ENCODE assay signal across 8 mouse cellular contexts in the genomic region with DNA sequence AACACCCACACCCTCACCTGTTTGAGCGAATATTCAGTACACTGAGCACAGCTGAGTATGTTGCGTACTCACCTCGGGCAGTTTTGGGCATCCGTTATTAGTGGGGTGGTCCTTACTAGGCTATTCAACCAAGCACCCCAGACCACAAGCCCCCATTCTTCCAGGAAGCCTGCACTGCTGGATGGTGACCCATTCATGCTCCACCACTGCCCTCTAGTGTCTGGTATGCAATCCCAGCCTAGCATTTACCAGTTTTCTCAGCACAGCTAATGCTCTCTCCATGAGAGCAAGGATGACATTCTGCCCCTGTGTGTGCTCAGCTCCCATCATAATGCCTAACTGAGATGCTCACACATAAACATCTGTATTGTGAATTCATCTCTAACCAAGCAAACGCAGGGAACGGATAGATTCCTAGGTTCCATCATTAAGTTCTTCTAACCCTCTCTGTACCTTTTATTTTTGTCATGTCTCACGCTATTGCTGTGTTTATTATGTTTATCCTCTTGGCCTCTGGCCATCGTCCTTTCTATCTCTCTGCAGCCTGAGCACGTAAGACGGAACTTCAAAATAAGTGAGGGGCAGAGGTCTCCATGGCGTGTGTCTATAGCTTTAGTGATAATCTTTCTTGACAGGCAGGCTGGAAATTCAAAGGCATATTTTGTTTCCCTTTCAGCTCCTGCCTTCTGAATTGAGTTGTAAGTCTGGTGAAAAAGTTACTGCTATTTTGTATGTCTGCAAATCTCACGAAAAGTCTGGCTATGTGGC. TPM values are rescaled to one million over a fixed set of nuclear protein-coding genes. Genes with fewer than 3 reads are reported as not detected.
DNase-seq lines count a peak whose midpoint lies in the region; ATAC-seq and TF ChIP-seq lines count a peak whose summit lies in the region.

No protein-coding gene starts in this region.

- WGBS in bone marrow, adult 2 months = 51% methylated on average over 12 of the region's 12 CpGs

- no peaks in the 10 kb centered on the region for H3K4me1 ChIP-seq in G1E (ENCODE audit: insufficient read depth, low read depth, low read length)
- H3K4me1 ChIP-seq in bone marrow, adult 2 months (ENCODE audit: control insufficient read depth, insufficient read depth, low read length) = no peaks in the 10 kb centered on the region
- H3K4me1 ChIP-seq in embryonic fibroblast, embryonic 13.5 days (ENCODE audit: control insufficient read depth, insufficient read depth, low read length) = no peaks in the 10 kb centered on the region

- ATAC-seq in G1E (ENCODE audit: extremely low read depth, insufficient number of reproducible peaks, low FRiP score, poor library complexity, severe bottlenecking) = no peak

- TF ChIP-seq POLR2A in bone marrow, adult 2 months (IDR thresholded peaks at IDR 0.05; ENCODE audit: borderline replicate concordance, control insufficient read depth, low read depth, low read length) = no peak
- TF ChIP-seq POLR2A in embryonic fibroblast, embryonic 13.5 days (IDR thresholded peaks at IDR 0.05; ENCODE audit: low read depth, low read length) = no peak

- peaks cover 12% of the 10 kb centered on the region for H3K27me3 ChIP-seq in G1E (ENCODE audit: insufficient read depth, low read length)

- H3K36me3 ChIP-seq in G1E (replicated peaks) = no peaks in the 10 kb centered on the region

- peak; percentile 29 for DNase-seq in G1E (ENCODE audit: low spot score)
- peak; percentile 73 for DNase-seq in heart, postnatal 4 days
- DNase-seq in layer of hippocampus, adult 9-11 months = peak; percentile 40
- peak; percentile 79 for DNase-seq in lung, postnatal 10 days
- peak; percentile 51 for DNase-seq in ovary, postnatal 14 days (ENCODE audit: low spot score)
- peak; percentile 57 for DNase-seq in urinary bladder, postnatal 25 days (ENCODE audit: low spot score)

- H3K4me3 ChIP-seq in G1E (ENCODE audit: low read depth, low read length) = no peak overlapping the region
- no peak overlapping the region for H3K4me3 ChIP-seq in bone marrow, adult 2 months (replicated peaks; ENCODE audit: control insufficient read depth, low read depth, low read length)
- no peak overlapping the region for H3K4me3 ChIP-seq in embryonic fibroblast, embryonic 13.5 days (ENCODE audit: insufficient read depth, low read length)

- no peak overlapping the region for H3K27ac ChIP-seq in bone marrow, adult 2 months (ENCODE audit: control insufficient read depth, insufficient read depth, low read depth, low read length, poor library complexity)
- no peak overlapping the region for H3K27ac ChIP-seq in embryonic fibroblast, embryonic 13.5 days (ENCODE audit: insufficient read depth, low read length)

- TF ChIP-seq CTCF in G1E (IDR thresholded peaks at IDR 0.05; ENCODE audit: low read depth, low read length) = peak; percentile 79
- TF ChIP-seq CTCF in bone marrow, adult 2 months (IDR thresholded peaks at IDR 0.05; ENCODE audit: control insufficient read depth, insufficient read depth, low read length) = peak; percentile 77
- peak; percentile 79; the same call in 1 of the 2 replicates for TF ChIP-seq CTCF in embryonic fibroblast, embryonic 13.5 days (IDR thresholded peaks at IDR 0.05; ENCODE audit: borderline replicate concordance, insufficient read depth, low read length)

- H3K9me3 ChIP-seq in G1E (replicated peaks) = no peaks in the 10 kb centered on the region

RNA-seq across cellular contexts. Expression of a gene that starts 17.0 kb away (rescaled TPM):
- 16.0 and 20.0 TPM in 2 replicates for total RNA-seq in G1E (2014; fragmentation: Nextera tagmentation)
- 14.8 and 16.7 TPM in 2 replicates for total RNA-seq in G1E (2017)
- 0.61 and 1.1 TPM in 2 replicates for polyA plus RNA-seq in G1E (2012)
- polyA plus RNA-seq in bone marrow, adult 2 months (2011; ENCODE audit: insufficient read depth, insufficient read length, low replicate concordance, missing spikeins) = 1.9 and 5.1 TPM in 2 replicates
- 51.3 and 55.4 TPM in 2 replicates for polyA plus RNA-seq in embryonic fibroblast, embryonic 13.5 days (2011; ENCODE audit: insufficient read length, low read depth, missing spikeins)
- 10 to 100 TPM; 15.2 to 16.3 TPM for total RNA-seq in heart, postnatal 4 days (2021)

Comparison
In these comparisons a context has a peak if more than half of its experiments do, and no peak if none do; other contexts are left out.
1. DNase-seq: peak in every context shown above with its lines; median percentile 79 in lung, postnatal 10 days; 73 in heart, postnatal 4 days; 57 in urinary bladder, postnatal 25 days; 51 in ovary, postnatal 14 days; 40 in layer of hippocampus, adult 9-11 months; 29 in G1E.